Mouse (Mus musculus) midbrain, embryonic 15.5 days (tissue): ENCODE results near the gene Gpc3. TPM values are rescaled to one million over a fixed set of nuclear protein-coding genes. Genes with fewer than 3 reads are reported as not detected.

Experiments used
- ATAC-seq: fragments of 200-750 bp; cut with Nextera tagmentation; replicated peaks from 2 replicates; pipeline ENCODE4 v1.8.0; 2017; ENCODE audit warnings: moderate TSS enrichment
- H3K27ac ChIP-seq: fragments of 300-500 bp; sonication (generic); 2 replicates; pipeline ENCODE4 v1.5.1; 2015; ENCODE audit warnings: mild to moderate bottlenecking, inconsistent platforms
- H3K27me3 ChIP-seq: fragments of 300-500 bp; sonication (generic); replicated peaks from 2 replicates; pipeline ENCODE4 v1.6.1; 2015; ENCODE audit warnings: inconsistent platforms
- H3K36me3 ChIP-seq: fragments of 300-500 bp; sonication (generic); replicated peaks from 2 replicates; pipeline ENCODE4 v1.6.1; 2015; ENCODE audit warnings: inconsistent platforms
- H3K4me1 ChIP-seq: fragments of 300-500 bp; sonication (generic); 2 replicates; pipeline ENCODE4 v1.6.1; 2015; ENCODE audit warnings: inconsistent platforms
- H3K4me2 ChIP-seq: fragments of 300-500 bp; sonication (generic); 2 replicates; pipeline ENCODE4 v1.6.1; 2015; ENCODE audit warnings: inconsistent platforms, mild to moderate bottlenecking, moderate library complexity
- H3K4me3 ChIP-seq: fragments of 300-500 bp; sonication (generic); 2 replicates; pipeline ENCODE4 v1.5.1; 2015; ENCODE audit warnings: mild to moderate bottlenecking, inconsistent platforms
- H3K9ac ChIP-seq: fragments of 300-500 bp; sonication (generic); 2 replicates; pipeline ENCODE4 v1.6.1; 2015; ENCODE audit warnings: mild to moderate bottlenecking, inconsistent platforms
- H3K9me3 ChIP-seq: fragments of 300-500 bp; sonication (generic); 2 replicates; pipeline ENCODE4 v1.6.1; 2016; ENCODE audit warnings: inconsistent platforms
- WGBS: fragments of 180-500 bp; shearing (Covaris S2); methylation state at CpG from one replicate; pipeline ENCODE4 v1.1.7; 2015; ENCODE audit warnings: mixed read lengths; 5-methylcytosine and 5-hydroxymethylcytosine counted together
- microRNA counts: library from miRNA; unstranded; fragments of <30 nt; microRNA quantifications from one replicate; lab custom pipeline; 2016
- microRNA-seq: library from miRNA; unstranded; fragments of <30 nt; microRNA quantifications from one replicate; pipeline ENCODE4, GENCODE M21; 2016
- polyA plus RNA-seq: library from polyadenylated mRNA; unstranded; fragments of >200 nt; fragmentation: Nextera tagmentation; extraction: Ambion mirVana; gene quantifications from 2 replicates; pipeline ENCODE4 v1.2.1, GENCODE M21; 2015

Gpc3 gene
- polyA plus RNA-seq, 1 experiment from 2014 or later = 60.1 TPM

DNA sequence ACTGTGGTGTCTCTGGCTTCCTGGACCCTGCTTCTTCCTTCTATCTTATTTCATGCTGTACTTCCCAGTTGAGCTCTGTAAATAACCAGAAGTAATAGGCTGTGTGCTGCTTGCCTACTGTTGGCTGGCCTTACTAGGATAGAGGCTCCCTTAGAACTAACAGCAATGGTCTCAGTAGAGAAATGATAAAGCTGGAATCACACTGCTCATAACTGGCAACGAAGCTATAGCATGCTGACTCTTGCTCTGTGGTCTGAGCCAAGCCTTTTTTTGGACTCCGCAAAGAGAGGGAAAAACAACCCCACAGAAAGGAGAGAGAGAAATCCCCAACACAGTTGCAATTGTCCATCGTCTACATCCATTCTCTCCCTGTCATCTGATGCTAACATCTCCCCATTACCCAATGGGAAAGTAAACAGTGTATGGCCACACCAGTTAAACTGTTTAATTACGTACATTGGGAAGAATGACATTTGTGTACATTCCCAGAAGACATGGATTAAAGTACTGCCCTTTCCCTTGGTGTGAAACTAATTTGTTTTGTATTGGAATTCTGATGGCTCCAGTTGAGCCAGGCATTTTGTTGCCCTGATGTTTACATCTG is 368.0 kb downstream of the Gpc3 start:
- H3K4me1 ChIP-seq = no peaks in the 10 kb centered on the region
- H3K36me3 ChIP-seq = no peaks in the 10 kb centered on the region
- no peaks in the 10 kb centered on the region for H3K27me3 ChIP-seq
- H3K27ac ChIP-seq = no peak overlapping the region
- 80% methylated on average over 4 of the region's 4 CpGs for WGBS
- no peak overlapping the region for H3K4me2 ChIP-seq
- no peak for ATAC-seq
- H3K9ac ChIP-seq = no peak overlapping the region
- no peak overlapping the region for H3K4me3 ChIP-seq
- no peaks in the 10 kb centered on the region for H3K9me3 ChIP-seq

- Histone ChIP-seq H3K4me1 (no peaks in the 10 kb centered on the region), H3K4me2 (no peak overlapping the region), H3K27ac (no peak overlapping the region), H3K4me3 (no peak overlapping the region), H3K27me3 (no peaks in the 10 kb centered on the region), H3K9ac (no peak overlapping the region), H3K36me3 (no peaks in the 10 kb centered on the region), H3K9me3 (no peaks in the 10 kb centered on the region)
- WGBS = 84% methylated on average over 4 of the region's 4 CpGs
- no peak for ATAC-seq
Observed at GRCm38 (mm10) chrX:52237470-52237869, 376.3 kb downstream of the Gpc3 start.

DNA sequence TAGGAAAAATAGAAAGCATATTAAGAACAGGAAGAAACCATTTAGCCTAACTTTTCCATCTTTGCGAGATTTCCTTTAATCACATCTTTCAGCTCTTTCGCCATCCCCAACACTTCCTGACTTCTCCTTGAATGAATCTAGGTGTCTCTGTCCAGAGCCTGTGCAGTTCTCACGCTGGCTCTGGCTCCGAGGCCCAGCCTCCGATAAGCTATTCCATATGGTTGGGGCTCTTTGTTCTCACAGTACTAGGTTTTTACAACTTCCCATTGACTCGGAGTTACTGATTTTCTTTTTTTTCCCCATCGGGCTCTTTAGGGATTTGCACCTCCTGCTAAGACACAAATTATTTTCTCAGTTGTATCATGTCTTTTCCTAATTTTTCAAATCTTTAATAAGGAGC is 381.8 kb downstream of the Gpc3 start:
- 69% methylated on average over 7 of the region's 7 CpGs for WGBS
- ATAC-seq = no peak

DNA sequence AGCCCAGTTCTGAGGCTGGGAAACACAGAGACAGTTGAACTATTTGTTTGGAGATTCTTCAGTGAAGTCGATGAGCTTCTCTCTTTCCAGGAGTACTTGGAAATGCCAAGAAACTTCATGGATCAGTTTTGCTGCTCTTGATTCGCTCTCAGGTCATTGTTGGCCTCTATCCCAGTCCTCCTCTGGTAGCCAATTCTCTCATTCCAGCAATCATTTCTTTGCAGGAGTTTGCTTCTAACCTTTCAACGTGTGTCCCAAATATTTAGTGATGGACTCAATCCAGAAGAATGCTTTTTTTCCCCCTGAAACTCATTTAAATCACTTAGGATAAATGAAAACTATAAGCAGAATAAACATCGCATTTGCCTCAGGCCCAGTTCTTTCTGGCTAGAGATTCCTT is 383.0 kb downstream of the Gpc3 start:
- H3K27ac ChIP-seq = no peak overlapping the region
- no peak overlapping the region for H3K4me2 ChIP-seq
- no peaks in the 10 kb centered on the region for H3K36me3 ChIP-seq
- H3K4me3 ChIP-seq = no peak overlapping the region
- no peaks in the 10 kb centered on the region for H3K4me1 ChIP-seq
- no peak overlapping the region for H3K9ac ChIP-seq
- no peaks in the 10 kb centered on the region for H3K27me3 ChIP-seq
- H3K9me3 ChIP-seq = no peaks in the 10 kb centered on the region
- 77% methylated on average over 4 of the region's 4 CpGs for WGBS
- ATAC-seq = no peak

More for the DNA sequence above, 381.8 kb downstream of the Gpc3 start:
- no peak overlapping the region for H3K9ac ChIP-seq
- no peak overlapping the region for H3K27ac ChIP-seq
- H3K9me3 ChIP-seq = no peaks in the 10 kb centered on the region
- no peak overlapping the region for H3K4me2 ChIP-seq
- H3K4me1 ChIP-seq = no peaks in the 10 kb centered on the region
- H3K4me3 ChIP-seq = no peak overlapping the region
- no peaks in the 10 kb centered on the region for H3K27me3 ChIP-seq
- H3K36me3 ChIP-seq = no peaks in the 10 kb centered on the region

MicroRNAs encoded within 50 kb of the gene (microRNA counts, 519-probe panel; counts per million panel counts)
- microRNA mmu-miR-717 (lab: Ali Mortazavi, UCI) = 2,366 counts per million, percentile 40 among the panel's probes with 10 or more counts

Small RNA genes lying within 50 kb of the gene (microRNA-seq; reads per million reads assigned to microRNA genes)
- gene Mir6384 (not detected), gene Mir717 (not detected)

Other genes with a start within 250 kb of the Gpc3 start
- gene Ccdc160, start 177.2 kb upstream of the Gpc3 start, polyA plus RNA-seq = 5.8 and 7.9 TPM in 2 replicates